Mouse (Mus musculus) lung, postnatal 0 days (tissue): ENCODE data around the gene Ces4a.

ENCODE experiments used
- CTCF ChIP-seq: IDR thresholded peaks from 2 replicates; pipeline ENCODE4 v1.5.1; 2016; ENCODE audit warnings: antibody characterized with exemption, mild to moderate bottlenecking
- EP300 ChIP-seq: IDR thresholded peaks from 2 replicates; pipeline ENCODE4 v1.6.1; 2016; ENCODE audit warnings: antibody characterized with exemption, mild to moderate bottlenecking, control low read depth

DNA sequence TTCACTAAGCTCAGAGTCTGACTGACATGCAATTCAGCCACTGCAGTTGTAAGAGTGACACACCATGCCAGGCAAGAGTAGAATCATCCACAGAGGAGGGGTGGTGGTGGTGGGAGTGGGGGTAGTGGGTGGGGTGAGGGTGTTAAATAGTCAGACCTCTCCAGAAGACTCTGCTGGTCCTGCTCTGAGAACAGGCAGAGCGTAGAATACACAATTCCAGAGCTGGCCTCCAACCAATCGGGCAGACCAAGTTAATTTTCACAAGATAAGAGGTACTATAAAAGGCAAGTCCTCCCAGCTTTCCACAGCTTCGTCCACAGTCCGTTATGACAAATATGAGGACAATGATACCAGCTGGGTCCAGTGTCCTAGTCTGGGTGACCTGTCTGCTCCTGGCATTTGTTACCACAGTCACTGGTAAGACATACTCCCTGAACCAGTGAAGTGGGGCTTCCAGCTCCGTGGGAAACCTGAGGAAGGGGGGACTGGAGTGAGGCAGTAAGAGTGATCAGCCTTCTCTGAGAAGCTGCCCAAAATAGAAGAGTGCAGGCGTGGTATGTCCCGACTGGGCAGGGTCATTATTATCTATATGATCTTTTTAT, 48.0 kb upstream of the Ces4a start, which contains the start of gene Ces3b:
- TF ChIP-seq CTCF (no peak), EP300 (no peak)
